Mouse (Mus musculus): ENCODE data around the gene Map3k13. TPM values are rescaled to one million over a fixed set of nuclear protein-coding genes. Genes with fewer than 3 reads are reported as not detected.

Map3k13 gene
- polyA plus RNA-seq, 1 experiment from 2014 or later, result 1.3 TPM

- Histone ChIP-seq H3K27ac (ENCODE audit: low read length) (no peak overlapping the region), H3K4me3 (ENCODE audit: low read depth, low read length) (no peak overlapping the region), H3K4me1 (ENCODE audit: control insufficient read depth, insufficient read depth, low read length) (no peaks in the 10 kb centered on the region), H3K9ac (replicated peaks; ENCODE audit: low read depth, low read length) (no peak overlapping the region), H3K4me2 (replicated peaks; ENCODE audit: low read depth, low read length) (no peak overlapping the region), H3K36me3 (ENCODE audit: control insufficient read depth, insufficient read depth, low read length) (no peaks in the 10 kb centered on the region), H3K9me3 (ENCODE audit: control insufficient read depth, low read depth, low read length) (no peaks in the 10 kb centered on the region), H3K27me3 (ENCODE audit: control insufficient read depth, insufficient read depth, low read length) (no peaks in the 10 kb centered on the region)
- no peak for ATAC-seq (ENCODE audit: insufficient number of reproducible peaks, insufficient read depth, low FRiP score, low read depth)
- 81% methylated on average over 8 of the region's 8 CpGs for WGBS
Observed at GRCm38 (mm10) chr16:21858882-21859281, 64.7 kb downstream of the Map3k13 start.

- no peaks in the 10 kb centered on the region for H3K27me3 ChIP-seq (ENCODE audit: control insufficient read depth, insufficient read depth, low read length)
- H3K4me3 ChIP-seq (ENCODE audit: low read depth, low read length), result no peak overlapping the region
- H3K4me1 ChIP-seq (ENCODE audit: control insufficient read depth, insufficient read depth, low read length), result no peaks in the 10 kb centered on the region
- H3K9ac ChIP-seq (replicated peaks; ENCODE audit: low read depth, low read length), result no peak overlapping the region
- WGBS, result 85% methylated on average over 3 of the region's 3 CpGs
- ATAC-seq (ENCODE audit: insufficient number of reproducible peaks, insufficient read depth, low FRiP score, low read depth), result no peak
- H3K4me2 ChIP-seq (replicated peaks; ENCODE audit: low read depth, low read length), result no peak overlapping the region
- no peaks in the 10 kb centered on the region for H3K36me3 ChIP-seq (ENCODE audit: control insufficient read depth, insufficient read depth, low read length)
- no peak overlapping the region for H3K27ac ChIP-seq (ENCODE audit: low read length)
- H3K9me3 ChIP-seq (ENCODE audit: control insufficient read depth, low read depth, low read length), result no peaks in the 10 kb centered on the region
Observed at GRCm38 (mm10) chr16:21862448-21862847, 68.3 kb downstream of the Map3k13 start.

DNA sequence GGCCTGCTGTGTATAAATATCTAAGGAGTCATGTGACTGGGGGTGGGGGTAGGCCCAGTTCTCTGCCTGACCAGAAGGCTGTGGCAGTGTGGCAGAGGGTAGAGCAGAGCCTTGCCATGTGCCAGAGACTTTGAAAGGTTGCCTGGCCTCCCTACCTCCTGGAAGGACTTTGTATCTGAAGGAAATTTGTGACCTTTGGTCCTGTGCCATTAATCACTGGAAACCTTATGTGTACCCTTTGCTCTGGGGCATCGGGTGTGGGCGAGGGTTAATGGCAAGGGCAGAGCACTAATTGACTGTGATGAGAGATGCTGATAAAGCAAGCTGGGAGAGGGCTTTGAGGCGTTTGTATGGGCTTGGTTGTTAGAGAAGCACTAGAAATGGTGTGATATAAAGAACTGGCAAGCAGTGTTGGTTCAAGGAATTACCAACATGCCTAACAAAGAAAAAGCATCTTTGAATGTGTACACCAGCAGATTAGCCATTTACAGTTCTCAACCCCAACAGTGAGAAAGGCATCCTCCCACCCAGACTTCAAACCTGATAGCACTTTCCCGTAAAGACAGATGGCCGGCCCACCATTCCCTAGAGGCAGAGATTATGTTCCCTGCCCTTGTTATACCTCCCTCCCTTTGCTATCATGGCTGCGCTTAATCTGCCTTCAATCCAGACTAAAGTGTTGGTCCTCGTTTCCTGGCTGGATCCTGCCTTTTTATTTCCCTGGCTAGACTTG lies 71.3 kb downstream of the Map3k13 start:
- Histone ChIP-seq H3K4me1 (ENCODE audit: control insufficient read depth, insufficient read depth, low read length) (no peaks in the 10 kb centered on the region), H3K27me3 (ENCODE audit: control insufficient read depth, insufficient read depth, low read length) (no peaks in the 10 kb centered on the region), H3K9ac (replicated peaks; ENCODE audit: low read depth, low read length) (no peak overlapping the region), H3K36me3 (ENCODE audit: control insufficient read depth, insufficient read depth, low read length) (no peaks in the 10 kb centered on the region), H3K4me2 (replicated peaks; ENCODE audit: low read depth, low read length) (no peak overlapping the region), H3K27ac (ENCODE audit: low read length) (no peak overlapping the region), H3K4me3 (ENCODE audit: low read depth, low read length) (no peak overlapping the region), H3K9me3 (ENCODE audit: control insufficient read depth, low read depth, low read length) (no peaks in the 10 kb centered on the region)
- 34% methylated on average over 7 of the region's 7 CpGs for WGBS
- no peak; the same call in 1 of the 2 replicates for ATAC-seq (ENCODE audit: insufficient number of reproducible peaks, insufficient read depth, low FRiP score, low read depth)

- no peak overlapping the region for H3K4me3 ChIP-seq (ENCODE audit: low read depth, low read length)
- no peaks in the 10 kb centered on the region for H3K9me3 ChIP-seq (ENCODE audit: control insufficient read depth, low read depth, low read length)
- 50% methylated on average over 11 of the region's 11 CpGs for WGBS
- H3K9ac ChIP-seq (replicated peaks; ENCODE audit: low read depth, low read length), result no peak overlapping the region
- no peaks in the 10 kb centered on the region for H3K27me3 ChIP-seq (ENCODE audit: control insufficient read depth, insufficient read depth, low read length)
- H3K36me3 ChIP-seq (ENCODE audit: control insufficient read depth, insufficient read depth, low read length), result no peaks in the 10 kb centered on the region
- no peak for ATAC-seq (ENCODE audit: insufficient number of reproducible peaks, insufficient read depth, low FRiP score, low read depth)
- H3K4me2 ChIP-seq (replicated peaks; ENCODE audit: low read depth, low read length), result no peak overlapping the region
- no peaks in the 10 kb centered on the region for H3K4me1 ChIP-seq (ENCODE audit: control insufficient read depth, insufficient read depth, low read length)
- no peak overlapping the region for H3K27ac ChIP-seq (ENCODE audit: low read length)
Observed at GRCm38 (mm10) chr16:21865983-21866575, 71.9 kb downstream of the Map3k13 start.

GRCm38 (mm10) chr16:21867727-21868126 lies 73.6 kb downstream of the Map3k13 start:
- ATAC-seq (ENCODE audit: insufficient number of reproducible peaks, insufficient read depth, low FRiP score, low read depth), result no peak
- Histone ChIP-seq H3K27me3 (ENCODE audit: control insufficient read depth, insufficient read depth, low read length) (no peaks in the 10 kb centered on the region), H3K9ac (replicated peaks; ENCODE audit: low read depth, low read length) (no peak overlapping the region), H3K36me3 (ENCODE audit: control insufficient read depth, insufficient read depth, low read length) (no peaks in the 10 kb centered on the region), H3K4me3 (ENCODE audit: low read depth, low read length) (no peak overlapping the region), H3K9me3 (ENCODE audit: control insufficient read depth, low read depth, low read length) (no peaks in the 10 kb centered on the region), H3K4me1 (ENCODE audit: control insufficient read depth, insufficient read depth, low read length) (no peaks in the 10 kb centered on the region), H3K4me2 (replicated peaks; ENCODE audit: low read depth, low read length) (no peak overlapping the region), H3K27ac (ENCODE audit: low read length) (no peak overlapping the region)
- WGBS, result 78% methylated on average over 3 of the region's 3 CpGs

DNA sequence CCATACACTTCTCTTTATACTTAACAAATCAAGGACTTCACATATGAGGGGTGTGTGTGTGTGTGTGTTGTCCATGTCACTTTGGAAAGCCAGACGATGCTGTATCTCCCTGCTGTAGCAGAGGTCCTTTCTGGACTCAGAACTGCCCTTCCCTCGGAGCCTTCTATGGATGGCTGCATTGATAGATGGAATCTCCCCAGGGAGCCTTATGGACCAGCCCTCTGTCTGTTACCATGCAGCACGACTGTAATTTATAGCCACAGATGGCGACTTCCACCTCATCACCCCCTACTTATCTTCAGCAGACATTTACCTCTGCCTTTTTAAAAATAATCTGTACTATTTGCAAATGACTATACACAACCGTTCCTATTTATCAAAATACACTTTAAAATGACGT lies 74.5 kb downstream of the Map3k13 start:
- no peak overlapping the region for H3K27ac ChIP-seq (ENCODE audit: low read length)

GRCm38 (mm10) chr16:21869879-21870278 lies 75.7 kb downstream of the Map3k13 start:
- no peaks in the 10 kb centered on the region for H3K4me1 ChIP-seq (ENCODE audit: control insufficient read depth, insufficient read depth, low read length)
- no peaks in the 10 kb centered on the region for H3K36me3 ChIP-seq (ENCODE audit: control insufficient read depth, insufficient read depth, low read length)
- H3K27ac ChIP-seq (ENCODE audit: low read length), result no peak overlapping the region
- no peak overlapping the region for H3K4me3 ChIP-seq (ENCODE audit: low read depth, low read length)
- ATAC-seq (ENCODE audit: insufficient number of reproducible peaks, insufficient read depth, low FRiP score, low read depth), result no peak
- WGBS, result 26% methylated on average over 4 of the region's 4 CpGs
- no peak overlapping the region for H3K4me2 ChIP-seq (replicated peaks; ENCODE audit: low read depth, low read length)
- H3K9ac ChIP-seq (replicated peaks; ENCODE audit: low read depth, low read length), result no peak overlapping the region
- H3K27me3 ChIP-seq (ENCODE audit: control insufficient read depth, insufficient read depth, low read length), result no peaks in the 10 kb centered on the region
- no peaks in the 10 kb centered on the region for H3K9me3 ChIP-seq (ENCODE audit: control insufficient read depth, low read depth, low read length)

More for the DNA sequence above, 74.5 kb downstream of the Map3k13 start:
- WGBS, result 39% methylated on average over 6 of the region's 6 CpGs
- H3K4me1 ChIP-seq (ENCODE audit: control insufficient read depth, insufficient read depth, low read length), result no peaks in the 10 kb centered on the region
- no peak for ATAC-seq (ENCODE audit: insufficient number of reproducible peaks, insufficient read depth, low FRiP score, low read depth)
- no peaks in the 10 kb centered on the region for H3K27me3 ChIP-seq (ENCODE audit: control insufficient read depth, insufficient read depth, low read length)
- H3K36me3 ChIP-seq (ENCODE audit: control insufficient read depth, insufficient read depth, low read length), result no peaks in the 10 kb centered on the region
- H3K4me2 ChIP-seq (replicated peaks; ENCODE audit: low read depth, low read length), result no peak overlapping the region
- H3K4me3 ChIP-seq (ENCODE audit: low read depth, low read length), result no peak overlapping the region
- no peak overlapping the region for H3K9ac ChIP-seq (replicated peaks; ENCODE audit: low read depth, low read length)
- H3K9me3 ChIP-seq (ENCODE audit: control insufficient read depth, low read depth, low read length), result no peaks in the 10 kb centered on the region

GRCm38 (mm10) chr16:21877735-21878134 lies 83.6 kb downstream of the Map3k13 start:
- Histone ChIP-seq H3K4me1 (ENCODE audit: control insufficient read depth, insufficient read depth, low read length) (no peaks in the 10 kb centered on the region), H3K27ac (ENCODE audit: low read length) (no peak overlapping the region), H3K9me3 (ENCODE audit: control insufficient read depth, low read depth, low read length) (no peaks in the 10 kb centered on the region), H3K9ac (replicated peaks; ENCODE audit: low read depth, low read length) (no peak overlapping the region), H3K4me2 (replicated peaks; ENCODE audit: low read depth, low read length) (no peak overlapping the region), H3K36me3 (ENCODE audit: control insufficient read depth, insufficient read depth, low read length) (no peaks in the 10 kb centered on the region), H3K4me3 (ENCODE audit: low read depth, low read length) (no peak overlapping the region), H3K27me3 (ENCODE audit: control insufficient read depth, insufficient read depth, low read length) (no peaks in the 10 kb centered on the region)
- no peak for ATAC-seq (ENCODE audit: insufficient number of reproducible peaks, insufficient read depth, low FRiP score, low read depth)
- 86% methylated on average over 3 of the region's 3 CpGs for WGBS

Data from stomach, embryonic 14.5 days (tissue).